Mouse (Mus musculus) CH12.LX (cell line): ENCODE results near the gene Scrn2. TPM values are rescaled to one million over a fixed set of nuclear protein-coding genes. Genes with fewer than 3 reads are reported as not detected.
A peak's percentile ranks its signal among the peaks of the same experiment; 100 is the strongest.

ENCODE experiments used
- DNase-seq: peaks from one replicate; pipeline ENCODE4 v3.0.0-alpha.2; 2013; ENCODE audit errors: extremely low read depth
- H3K27ac ChIP-seq: 2 replicates; pipeline ENCODE4 v1.5.1; 2012; ENCODE audit warnings: low read depth, mild to moderate bottlenecking, control low read depth, moderate library complexity; ENCODE audit not compliant: insufficient read depth
- H3K27me3 ChIP-seq: replicated peaks from 2 replicates; pipeline ENCODE3; 2012; ENCODE audit warnings: inconsistent platforms
- H3K36me3 ChIP-seq, 2 experiments: replicated peaks in 1 of 2; 2 replicates each; pipeline versions ENCODE3 to v1.6.1; 2012; ENCODE audit warnings: inconsistent platforms in 1 of 2, low read length in 1 of 2, mild to moderate bottlenecking in 1 of 2, mixed read lengths in 1 of 2, moderate library complexity in 1 of 2; ENCODE audit not compliant: control insufficient read depth in 1 of 2, insufficient read depth in 1 of 2
- H3K4me1 ChIP-seq, 2 experiments: 2 replicates each; pipeline ENCODE4 v1.6.1; 2012; ENCODE audit warnings: inconsistent platforms in 1 of 2, moderate library complexity in 1 of 2; ENCODE audit not compliant: insufficient read depth in 2 of 2, control insufficient read depth in 1 of 2
- H3K4me2 ChIP-seq: 2 replicates; pipeline ENCODE4 v1.6.1; 2012; ENCODE audit warnings: low read depth, mild to moderate bottlenecking, control low read depth; ENCODE audit not compliant: poor library complexity, insufficient read depth, severe bottlenecking
- H3K4me3 ChIP-seq, 3 experiments: fragments of 150-350 bp in 1 of 3; sonication (generic) in 1 of 3; replicated peaks in 1 of 3; 2 replicates each; pipeline versions ENCODE3 to v1.5.1; 2011 to 2012; ENCODE audit warnings: low read depth in 2 of 3, low read length in 2 of 3, mild to moderate bottlenecking in 2 of 3, moderate library complexity in 2 of 3, control low read depth in 1 of 3, improper control_type of control experiment in 1 of 3, inconsistent platforms in 1 of 3, mixed read lengths in 1 of 3; ENCODE audit not compliant: poor library complexity in 1 of 3
- H3K79me2 ChIP-seq: replicated peaks from 2 replicates; pipeline ENCODE4 v1.6.1; 2012; ENCODE audit warnings: mild to moderate bottlenecking, moderate library complexity; ENCODE audit not compliant: control insufficient read depth, poor library complexity, insufficient read depth, severe bottlenecking; ENCODE audit errors: extremely low read depth
- H3K9ac ChIP-seq: 2 replicates; pipeline ENCODE4 v1.6.1; 2012; ENCODE audit warnings: low read depth, mild to moderate bottlenecking, control low read depth, moderate library complexity; ENCODE audit not compliant: insufficient read depth
- H3K9me3 ChIP-seq: replicated peaks from 2 replicates; pipeline ENCODE3; 2012; ENCODE audit warnings: low read length, inconsistent platforms, mixed read lengths
- BHLHE40 ChIP-seq: IDR thresholded peaks from 2 replicates; pipeline ENCODE4 v1.6.1; 2011; ENCODE audit warnings: mild to moderate bottlenecking, low read depth, low read length, improper control_type of control experiment
- CHD1 ChIP-seq: IDR thresholded peaks from 2 replicates; pipeline ENCODE4 v1.6.1; 2012; ENCODE audit warnings: low read depth, low read length, improper control_type of control experiment, inconsistent platforms
- EP300 ChIP-seq: IDR thresholded peaks from 2 replicates; pipeline ENCODE4 v1.6.1; 2011; ENCODE audit warnings: low read length, improper control_type of control experiment
- HCFC1 ChIP-seq: IDR thresholded peaks from 2 replicates; pipeline ENCODE4 v1.6.1; 2012; ENCODE audit warnings: low read depth, mild to moderate bottlenecking, inconsistent platforms, low read length, improper control_type of control experiment
- MAX ChIP-seq: IDR thresholded peaks from 2 replicates; pipeline ENCODE4 v1.6.1; 2011; ENCODE audit warnings: low read length, improper control_type of control experiment
- MAZ ChIP-seq: IDR thresholded peaks from 2 replicates; pipeline ENCODE4 v1.6.1; 2012; ENCODE audit warnings: low read depth, mild to moderate bottlenecking, inconsistent platforms, low read length, improper control_type of control experiment, moderate library complexity
- MXI1 ChIP-seq: IDR thresholded peaks from 2 replicates; pipeline ENCODE4 v1.6.1; 2011; ENCODE audit warnings: mild to moderate bottlenecking, low read depth, low read length, improper control_type of control experiment
- SIN3A ChIP-seq: IDR thresholded peaks from 2 replicates; pipeline ENCODE4 v1.6.1; 2012; ENCODE audit warnings: low read length, improper control_type of control experiment, inconsistent platforms
- TCF12 ChIP-seq: IDR thresholded peaks from 2 replicates; pipeline ENCODE4 v1.6.1; 2014; ENCODE audit warnings: low read depth, mild to moderate bottlenecking, inconsistent platforms, low read length, improper control_type of control experiment
- UBTF ChIP-seq: IDR thresholded peaks from 2 replicates; pipeline ENCODE4 v1.6.1; 2012; ENCODE audit warnings: low read depth, mild to moderate bottlenecking, inconsistent platforms, low read length, improper control_type of control experiment, moderate library complexity
- USF1 ChIP-seq: IDR thresholded peaks from 2 replicates; pipeline ENCODE4 v1.6.1; 2014; ENCODE audit warnings: low read depth, mild to moderate bottlenecking, inconsistent platforms, low read length, improper control_type of control experiment
- ZMIZ1 ChIP-seq: IDR thresholded peaks from 2 replicates; pipeline ENCODE4 v1.6.1; 2012; ENCODE audit warnings: low read depth, mild to moderate bottlenecking, inconsistent platforms, low read length, improper control_type of control experiment
- dilution Hi-C: fragments of 300-500 bp; cut with MboI; formaldehyde crosslinking; loops from 2 replicates; pipeline ENCODE4 v1.14.3; 2020; ENCODE audit warnings: low sequenced_read_pairs; ENCODE audit not compliant: extremely low pct_unique_long_range_greater_than_20kb, extremely low pct_ligation_motif_present
- in situ Hi-C: fragments of 300-500 bp; cut with MboI; formaldehyde crosslinking; loops from 3 replicates; pipeline ENCODE4 v1.14.3; 2019; ENCODE audit warnings: low sequenced_read_pairs, low pct_ligation_motif_present, low pct_unique_long_range_greater_than_20kb, mixed read lengths
- polyA plus RNA-seq: library from polyadenylated mRNA; unstranded; fragments of >175 nt; gene quantifications from 2 replicates; pipeline ENCODE4 v1.2.1, GENCODE M21; 2012; ENCODE audit warnings: low read depth; ENCODE audit not compliant: insufficient read length
- total RNA-seq, 2 experiments: library from RNA; depleted of rRNA; stranded (reverse); fragments of 300-350 nt in 1 of 2; fragments of >200 nt in 1 of 2; gene quantifications; 2 replicates each; pipeline ENCODE4 v1.2.3; 2012 to 2014

Scrn2 gene
- total and polyA plus RNA-seq, 3 experiments = 34.5 to 55.8 (median 35.2) TPM

DNA sequence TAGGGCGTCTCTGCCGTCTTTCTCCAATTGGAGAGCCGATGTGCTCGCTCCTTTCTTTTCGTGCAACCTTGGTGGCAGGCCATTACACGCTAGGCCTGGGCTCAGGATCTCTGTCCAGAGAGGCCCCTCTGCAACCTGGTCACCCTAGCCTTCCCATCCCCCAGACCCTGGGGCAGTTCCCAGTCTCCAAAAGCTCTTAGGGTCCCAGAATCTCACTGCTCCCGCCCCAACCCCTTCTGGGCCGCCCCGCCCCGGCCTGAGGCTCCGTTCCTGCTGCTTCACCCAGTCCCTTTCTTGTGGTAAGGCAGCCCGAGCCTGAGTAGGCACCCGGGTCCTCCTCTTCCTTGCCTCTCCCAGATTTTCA lies 10.4 kb upstream of the Scrn2 start:
- H3K4me1 ChIP-seq = peaks cover 6 to 55% of the 10 kb centered on the region in 2 experiments
- peaks cover 47% of the 10 kb centered on the region for H3K79me2 ChIP-seq
- dilution Hi-C loops = no loop called here
- in situ Hi-C loops = no loop called here
- no peak overlapping the region; the same call in 1 of the 2 replicates for H3K27ac ChIP-seq
- H3K27me3 ChIP-seq = peaks cover 33% of the 10 kb centered on the region
- peak overlapping the region; percentile 56 to 99 (median 71) for H3K4me3 ChIP-seq
- H3K9ac ChIP-seq = peak overlapping the region; percentile 65
- peak overlapping the region; percentile 52 for H3K4me2 ChIP-seq
- 0 out of 2 replicates have a peak, but pooled peaks have one; percentile 24 for TF ChIP-seq TCF12
- no peak for TF ChIP-seq HCFC1
- TF ChIP-seq SIN3A = peak; percentile 15
- TF ChIP-seq ZMIZ1 = no peak
- peaks cover 8 to 26% of the 10 kb centered on the region in 2 experiments for H3K36me3 ChIP-seq
- H3K9me3 ChIP-seq = no peaks in the 10 kb centered on the region
- DNase-seq = no peak

DNA sequence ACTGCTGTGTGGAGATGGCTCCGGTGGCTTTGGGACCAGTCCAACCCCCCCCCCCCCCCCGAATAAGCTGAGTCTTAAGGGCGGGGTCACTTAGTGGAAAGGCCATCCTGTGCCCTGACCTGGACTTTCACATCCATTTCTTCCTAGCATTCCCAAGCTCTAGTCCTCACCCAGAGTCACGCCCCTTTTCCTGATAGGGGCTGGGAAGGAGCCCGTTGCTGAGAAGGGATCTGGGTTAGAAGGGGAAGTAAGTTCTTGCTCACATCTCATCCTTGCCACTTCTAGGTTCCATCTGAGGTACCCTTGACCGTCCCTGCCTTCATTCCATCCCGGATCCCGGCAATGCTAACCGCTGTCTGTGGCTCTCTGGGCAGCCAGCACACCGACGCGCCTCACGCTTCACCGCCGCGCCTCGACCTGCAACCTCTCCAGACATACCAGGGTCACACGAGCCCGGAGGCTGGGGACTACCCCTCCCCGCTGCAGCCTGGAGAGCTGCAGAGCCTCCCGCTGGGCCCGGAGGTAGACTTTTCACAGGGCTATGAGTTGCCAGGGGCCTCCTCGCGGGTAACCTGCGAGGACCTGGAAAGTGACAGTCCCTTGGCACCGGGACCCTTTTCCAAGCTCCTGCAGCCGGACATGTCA lies 8.5 kb upstream of the Scrn2 start:
- H3K4me2 ChIP-seq = peak overlapping the region; percentile 70
- peak overlapping the region; percentile 83 for H3K27ac ChIP-seq
- peak overlapping the region; percentile 65 for H3K9ac ChIP-seq
- dilution Hi-C loops (no loop called here), in situ Hi-C loops (loop anchor here (5.0 kb wide), 2 partner anchors 34 to 104 kb away; partner anchors contain the start of gene Cdk5rap3)
- no peaks in the 10 kb centered on the region for H3K9me3 ChIP-seq
- peaks cover 10 to 31% of the 10 kb centered on the region in 2 experiments for H3K36me3 ChIP-seq
- peaks cover 28% of the 10 kb centered on the region for H3K27me3 ChIP-seq
- H3K79me2 ChIP-seq = peaks cover 52% of the 10 kb centered on the region
- DNase-seq = no peak
- 0 out of 2 replicates have a peak, but pooled peaks have one; percentile 47 for TF ChIP-seq MAZ
- TF ChIP-seq MAX = 0 out of 2 replicates have a peak, but pooled peaks have one; percentile 35
- TF ChIP-seq MXI1 = peak; percentile 56; the same call in 1 of the 2 replicates
- no peak for TF ChIP-seq HCFC1
- no peak for TF ChIP-seq EP300
- TF ChIP-seq USF1 = no peak
- no peak for TF ChIP-seq CHD1
- peak; percentile 55 for TF ChIP-seq BHLHE40
- peak; percentile 20; the same call in 1 of the 2 replicates for TF ChIP-seq SIN3A
- TF ChIP-seq UBTF = peak; percentile 32
- TF ChIP-seq, all 38 proteins: peak for 6
- Histone ChIP-seq H3K4me1 (peaks cover 10 to 57% of the 10 kb centered on the region in 2 experiments), H3K4me3 (peak overlapping the region; percentile 63 to 99 (median 64))
